Mouse (Mus musculus): ENCODE data around the gene Parp2.

GRCm38 (mm10) chr14:50834435-50834834, 26.8 kb downstream of the Parp2 start:
- TF ChIP-seq TAL1 (IDR thresholded peaks at IDR 0.05; ENCODE audit: low read length) = no peak
- TF ChIP-seq GATA1 (IDR thresholded peaks at IDR 0.05; ENCODE audit: low read length) = no peak

Measured in erythroblast, embryonic 14.5 days (primary cell).